Mouse (Mus musculus): ENCODE results near the gene Begain. TPM values are rescaled to one million over a fixed set of nuclear protein-coding genes. Genes with fewer than 3 reads are reported as not detected.

Gene Begain
- polyA plus RNA-seq, 1 experiment from 2014 or later, result 16.8 TPM

DNA sequence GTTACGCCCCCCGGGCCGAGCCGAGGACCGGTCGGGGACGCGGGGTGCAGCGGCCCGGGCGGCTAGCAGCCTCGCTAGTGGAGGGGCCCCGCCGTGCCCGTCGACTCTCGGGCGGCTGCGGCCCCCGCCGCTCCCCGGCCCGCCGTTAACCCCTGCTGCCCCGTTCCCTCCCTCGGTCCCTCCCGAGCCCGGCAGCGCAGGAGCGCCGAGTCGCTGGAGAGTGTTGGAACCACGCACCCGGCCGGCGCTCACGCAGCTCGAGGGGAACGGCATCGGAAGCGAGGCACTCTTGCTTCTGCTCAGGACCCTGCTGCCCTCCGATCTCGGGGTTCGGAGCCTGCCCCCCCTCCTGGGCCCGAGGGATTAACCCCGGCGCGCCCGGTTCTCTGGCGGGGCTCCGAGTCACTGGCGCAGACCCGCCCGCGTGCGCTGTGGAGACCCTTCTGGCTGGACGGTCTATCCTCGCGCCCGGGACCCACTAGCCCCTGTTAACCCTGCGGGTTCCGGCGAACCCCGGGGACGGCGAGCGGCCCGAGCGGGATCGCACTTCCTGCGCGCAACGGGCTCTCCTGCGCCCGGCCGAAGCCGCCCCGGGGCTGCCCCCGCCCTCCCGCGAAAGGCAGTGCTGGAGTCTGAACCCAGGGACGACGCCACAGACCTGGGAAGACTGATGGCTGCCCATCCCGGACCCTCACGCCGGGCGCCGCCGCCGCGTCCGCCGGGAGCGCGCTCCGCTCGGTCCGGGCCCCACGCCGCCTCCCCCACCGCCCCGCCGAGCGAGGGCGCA is 14.8 kb downstream of the Begain start:
- 2% methylated on average over 98 of the region's 105 CpGs for WGBS
- Histone ChIP-seq H3K36me3 (no peaks in the 10 kb centered on the region), H3K27ac (replicated peaks) (no peak overlapping the region), H3K4me1 (peaks cover 24% of the 10 kb centered on the region), H3K4me3 (replicated peaks) (peak overlapping the region; percentile 51), H3K4me2 (replicated peaks) (peak overlapping the region; percentile 96), H3K9ac (peak overlapping the region; percentile 43), H3K27me3 (peaks cover 78% of the 10 kb centered on the region), H3K9me3 (replicated peaks) (no peaks in the 10 kb centered on the region)
- no peak for ATAC-seq (ENCODE audit: insufficient number of reproducible peaks, low FRiP score, low TSS enrichment, low read depth)

DNA sequence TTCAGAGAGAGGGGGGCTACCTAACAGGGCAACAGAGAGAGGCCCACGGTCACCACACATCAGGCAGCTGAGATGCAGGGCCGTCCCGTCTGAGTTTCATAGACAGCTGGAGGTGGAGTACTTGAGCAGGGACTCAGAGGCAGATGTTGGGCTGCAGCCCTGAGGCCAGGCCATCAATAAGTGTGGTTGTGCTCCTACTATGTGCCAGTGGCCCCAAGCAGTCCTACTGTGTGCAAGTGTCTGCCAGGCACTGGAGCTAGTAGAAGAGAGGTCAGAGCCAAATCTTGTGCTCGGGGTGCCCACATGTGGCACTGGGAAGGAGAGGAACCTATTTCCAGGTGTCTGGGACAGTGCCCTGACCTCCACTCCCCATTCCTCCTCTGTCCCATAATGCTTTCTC is 18.1 kb downstream of the Begain start:
- no peak for ATAC-seq (ENCODE audit: insufficient number of reproducible peaks, low FRiP score, low TSS enrichment, low read depth)
- no peak overlapping the region for H3K4me2 ChIP-seq (replicated peaks)
- peaks cover 24% of the 10 kb centered on the region for H3K4me1 ChIP-seq
- WGBS, result 81% methylated on average over 4 of the region's 4 CpGs
- H3K27me3 ChIP-seq, result peaks cover 66% of the 10 kb centered on the region
- H3K9me3 ChIP-seq (replicated peaks), result no peaks in the 10 kb centered on the region
- H3K4me3 ChIP-seq (replicated peaks), result no peak overlapping the region
- H3K27ac ChIP-seq (replicated peaks), result no peak overlapping the region
- H3K36me3 ChIP-seq, result no peaks in the 10 kb centered on the region
- H3K9ac ChIP-seq, result no peak overlapping the region

DNA sequence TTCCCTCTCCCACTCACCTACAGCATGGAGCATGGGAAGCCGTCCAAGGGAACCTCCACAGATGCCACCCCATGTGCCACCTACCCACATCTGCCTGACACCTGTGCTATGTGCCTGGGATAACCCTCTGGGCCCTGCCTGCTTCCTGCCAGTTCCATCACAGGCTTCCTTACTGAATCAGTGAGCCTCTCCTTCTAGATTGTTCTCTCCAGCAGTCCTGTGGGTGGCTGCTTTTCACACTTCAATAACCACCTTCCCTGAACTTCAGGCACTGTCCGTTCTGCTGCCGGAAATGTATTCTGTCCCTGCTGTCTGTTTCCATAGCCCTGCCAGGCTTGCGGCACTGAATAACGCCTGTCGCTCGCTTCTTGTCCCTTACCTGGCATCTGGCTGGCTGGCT is 22.4 kb downstream of the Begain start:
- no peak for ATAC-seq (ENCODE audit: insufficient number of reproducible peaks, low FRiP score, low TSS enrichment, low read depth)
- no peak overlapping the region for H3K4me3 ChIP-seq (replicated peaks)
- no peak overlapping the region for H3K27ac ChIP-seq (replicated peaks)
- H3K27me3 ChIP-seq, result peaks cover 41% of the 10 kb centered on the region
- 78% methylated on average over 7 of the region's 7 CpGs for WGBS
- no peaks in the 10 kb centered on the region; the same call in 1 of the 2 replicates for H3K4me1 ChIP-seq
- H3K9me3 ChIP-seq (replicated peaks), result no peaks in the 10 kb centered on the region
- no peak overlapping the region for H3K9ac ChIP-seq
- H3K4me2 ChIP-seq (replicated peaks), result no peak overlapping the region
- H3K36me3 ChIP-seq, result no peaks in the 10 kb centered on the region

DNA sequence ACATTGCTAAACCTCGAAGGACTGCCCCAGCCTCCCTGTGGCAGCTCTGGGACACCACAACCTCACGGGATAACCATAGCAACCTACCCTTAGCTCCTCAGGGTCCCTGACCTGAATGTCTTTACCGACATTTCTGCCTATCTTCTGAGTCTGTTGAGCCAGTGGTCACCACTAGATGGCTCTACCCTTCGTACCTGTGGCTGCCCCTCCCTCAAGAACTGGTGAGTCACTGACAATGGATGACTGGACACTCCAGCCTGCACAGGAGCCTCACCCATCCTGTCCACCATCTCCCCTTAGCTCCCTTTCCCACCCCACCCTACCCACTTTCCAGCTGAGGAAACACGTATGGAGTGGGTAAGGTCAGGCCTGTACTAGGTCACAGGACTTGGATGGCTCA is 23.5 kb downstream of the Begain start:
- no peaks in the 10 kb centered on the region for H3K36me3 ChIP-seq
- no peak for ATAC-seq (ENCODE audit: insufficient number of reproducible peaks, low FRiP score, low TSS enrichment, low read depth)
- 19% methylated on average over 5 of the region's 5 CpGs for WGBS
- peaks cover 31% of the 10 kb centered on the region for H3K27me3 ChIP-seq
- H3K9me3 ChIP-seq (replicated peaks), result no peaks in the 10 kb centered on the region
- no peak overlapping the region for H3K27ac ChIP-seq (replicated peaks)
- peaks cover 3% of the 10 kb centered on the region; the same call in 1 of the 2 replicates for H3K4me1 ChIP-seq
- no peak overlapping the region for H3K4me2 ChIP-seq (replicated peaks)
- no peak overlapping the region for H3K4me3 ChIP-seq (replicated peaks)
- H3K9ac ChIP-seq, result no peak overlapping the region

DNA sequence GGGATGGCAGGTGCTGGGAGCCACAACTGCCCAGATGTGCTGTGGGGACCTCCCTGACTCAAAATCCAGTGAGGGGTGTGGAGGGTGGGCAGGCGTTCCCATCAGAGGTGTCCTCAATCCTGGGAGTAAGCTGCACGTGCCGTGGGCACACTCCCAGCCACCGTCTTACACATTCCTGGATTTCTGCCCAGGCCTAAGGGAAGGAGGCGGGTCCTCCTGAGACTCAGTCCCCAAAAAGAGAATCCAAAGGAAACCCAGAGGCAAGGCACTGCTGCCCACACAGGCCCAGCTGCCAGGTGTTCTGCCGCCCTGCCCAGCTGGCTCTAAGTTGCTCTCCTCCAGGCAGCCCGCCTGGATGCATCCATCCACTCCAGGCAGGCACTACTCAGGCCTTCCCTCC is 28.7 kb downstream of the Begain start:
- 37% methylated on average over 7 of the region's 7 CpGs for WGBS
- Histone ChIP-seq H3K4me1 (peaks cover 12% of the 10 kb centered on the region; the same call in 1 of the 2 replicates), H3K4me2 (replicated peaks) (no peak overlapping the region), H3K36me3 (no peaks in the 10 kb centered on the region), H3K27ac (replicated peaks) (no peak overlapping the region), H3K4me3 (replicated peaks) (no peak overlapping the region), H3K9ac (no peak overlapping the region), H3K27me3 (peaks cover 42% of the 10 kb centered on the region), H3K9me3 (replicated peaks) (no peaks in the 10 kb centered on the region)
- no peak for ATAC-seq (ENCODE audit: insufficient number of reproducible peaks, low FRiP score, low TSS enrichment, low read depth)

DNA sequence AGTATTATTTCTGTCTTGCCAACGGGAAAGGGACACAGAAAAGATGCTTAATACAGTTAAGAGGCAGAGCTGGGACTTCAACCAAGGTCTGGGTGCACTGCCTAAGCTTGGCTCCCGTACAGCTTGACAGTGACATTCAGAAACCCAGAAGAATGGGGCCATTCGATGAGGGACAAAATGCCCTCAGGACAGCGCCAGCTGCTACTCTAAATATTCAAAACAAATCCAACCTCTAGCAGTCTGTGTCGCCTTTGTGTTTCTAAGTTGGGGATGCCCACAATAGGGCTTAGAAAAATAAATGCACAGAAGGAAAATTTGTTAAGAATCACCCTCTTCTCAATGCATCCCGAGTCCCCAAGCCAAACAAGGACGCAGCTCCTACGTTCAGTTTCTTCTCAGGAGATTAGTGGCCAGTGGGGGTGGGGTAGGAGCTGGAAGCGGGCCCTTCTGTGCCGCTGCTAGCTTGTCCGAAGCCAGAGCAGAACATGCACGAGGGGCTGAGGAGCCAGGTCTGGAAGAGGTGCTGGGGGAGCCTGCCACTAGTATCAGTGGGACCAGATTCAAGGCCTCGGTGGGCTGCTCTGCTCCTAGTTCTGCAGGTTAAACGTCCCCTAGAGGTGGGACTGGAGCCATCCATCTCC is 29.7 kb downstream of the Begain start:
- Histone ChIP-seq H3K4me3 (replicated peaks) (no peak overlapping the region), H3K9ac (no peak overlapping the region), H3K27me3 (peaks cover 44% of the 10 kb centered on the region), H3K27ac (replicated peaks) (no peak overlapping the region), H3K4me2 (replicated peaks) (no peak overlapping the region), H3K4me1 (peaks cover 12% of the 10 kb centered on the region), H3K36me3 (0 out of 2 replicates have a peak, but pooled peaks cover 4% of the 10 kb centered on the region), H3K9me3 (replicated peaks) (no peaks in the 10 kb centered on the region)
- WGBS, result 31% methylated on average over 14 of the region's 14 CpGs
- no peak for ATAC-seq (ENCODE audit: insufficient number of reproducible peaks, low FRiP score, low TSS enrichment, low read depth)

DNA sequence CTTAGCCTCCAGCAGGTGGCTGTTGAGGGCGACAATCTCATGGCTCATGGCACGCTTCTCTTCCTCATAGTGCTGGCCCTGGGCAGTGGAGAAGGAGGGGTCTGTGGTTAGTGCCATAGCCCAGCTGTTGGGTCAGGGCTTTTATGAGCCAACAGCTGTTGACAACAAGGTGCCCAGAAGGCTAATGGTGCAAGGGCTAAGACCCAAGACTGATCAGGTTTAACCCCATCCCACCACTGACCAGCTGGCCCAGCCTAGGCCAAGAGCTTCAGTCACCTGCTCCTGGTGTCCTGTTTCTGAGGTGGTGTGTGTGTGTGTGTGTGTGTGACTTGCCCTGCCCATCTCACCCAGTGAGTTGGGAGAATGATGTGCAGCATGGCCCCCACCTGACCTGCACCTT is 31.0 kb downstream of the Begain start:
- Histone ChIP-seq H3K27ac (replicated peaks) (no peak overlapping the region), H3K4me2 (replicated peaks) (no peak overlapping the region), H3K27me3 (peaks cover 49% of the 10 kb centered on the region), H3K9ac (no peak overlapping the region), H3K36me3 (0 out of 2 replicates have a peak, but pooled peaks cover 4% of the 10 kb centered on the region), H3K9me3 (replicated peaks) (no peaks in the 10 kb centered on the region), H3K4me3 (replicated peaks) (no peak overlapping the region), H3K4me1 (peaks cover 17% of the 10 kb centered on the region)
- no peak for ATAC-seq (ENCODE audit: insufficient number of reproducible peaks, low FRiP score, low TSS enrichment, low read depth)
- WGBS, result 61% methylated on average over 2 of the region's 2 CpGs

DNA sequence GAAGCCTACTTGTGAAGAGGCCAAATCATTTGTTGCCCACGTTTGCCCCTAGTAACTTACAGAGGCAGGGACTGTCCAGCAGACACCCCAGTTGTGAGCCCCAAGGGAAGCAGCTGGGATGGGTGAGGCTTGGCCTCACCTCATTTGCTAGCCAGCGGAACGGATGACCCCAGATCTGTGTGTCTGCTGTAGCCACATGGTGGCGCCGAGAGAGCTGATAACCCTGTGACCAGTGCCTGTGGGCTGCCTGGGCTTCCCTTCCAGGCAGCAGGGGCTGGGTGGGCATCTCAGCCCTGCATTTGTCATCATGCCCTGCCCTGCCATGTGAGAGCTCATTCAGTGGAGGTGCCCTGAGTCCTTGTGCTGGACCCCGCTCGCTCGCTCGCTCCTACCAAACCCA is 44.2 kb downstream of the Begain start:
- H3K4me1 ChIP-seq, result no peaks in the 10 kb centered on the region; the same call in 1 of the 2 replicates
- H3K9ac ChIP-seq, result no peak overlapping the region
- no peak overlapping the region for H3K4me2 ChIP-seq (replicated peaks)
- peaks cover 5% of the 10 kb centered on the region; the same call in 1 of the 2 replicates for H3K36me3 ChIP-seq
- ATAC-seq (ENCODE audit: insufficient number of reproducible peaks, low FRiP score, low TSS enrichment, low read depth), result no peak
- no peaks in the 10 kb centered on the region for H3K9me3 ChIP-seq (replicated peaks)
- H3K27me3 ChIP-seq, result no peaks in the 10 kb centered on the region
- WGBS, result 63% methylated on average over 9 of the region's 9 CpGs
- no peak overlapping the region for H3K4me3 ChIP-seq (replicated peaks)
- H3K27ac ChIP-seq (replicated peaks), result no peak overlapping the region

DNA sequence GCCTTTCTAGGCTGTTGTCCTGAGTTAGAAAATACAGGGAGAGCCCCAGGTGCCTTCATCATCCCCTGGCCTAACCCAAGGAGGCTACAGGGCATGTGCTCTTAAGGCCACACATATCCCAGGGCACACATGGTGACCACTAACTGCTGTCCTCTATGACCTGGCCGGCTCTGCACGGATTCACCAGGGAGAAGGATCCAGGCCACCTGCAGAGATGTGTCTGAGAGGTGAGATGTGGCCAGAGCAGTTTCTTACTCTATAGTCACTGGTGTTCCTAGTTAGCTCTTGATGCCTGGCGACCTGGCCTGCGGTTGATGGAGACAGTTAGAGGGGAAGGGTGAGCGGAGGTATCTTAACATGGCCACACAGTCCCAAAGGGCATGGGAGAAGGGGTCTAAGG is 45.1 kb downstream of the Begain start:
- WGBS, result 86% methylated on average over 5 of the region's 5 CpGs
- Histone ChIP-seq H3K4me3 (replicated peaks) (no peak overlapping the region), H3K27me3 (no peaks in the 10 kb centered on the region), H3K4me2 (replicated peaks) (no peak overlapping the region), H3K4me1 (no peaks in the 10 kb centered on the region; the same call in 1 of the 2 replicates), H3K36me3 (peaks cover 5% of the 10 kb centered on the region; the same call in 1 of the 2 replicates), H3K9me3 (replicated peaks) (no peaks in the 10 kb centered on the region), H3K27ac (replicated peaks) (no peak overlapping the region), H3K9ac (no peak overlapping the region)
- ATAC-seq (ENCODE audit: insufficient number of reproducible peaks, low FRiP score, low TSS enrichment, low read depth), result no peak

DNA sequence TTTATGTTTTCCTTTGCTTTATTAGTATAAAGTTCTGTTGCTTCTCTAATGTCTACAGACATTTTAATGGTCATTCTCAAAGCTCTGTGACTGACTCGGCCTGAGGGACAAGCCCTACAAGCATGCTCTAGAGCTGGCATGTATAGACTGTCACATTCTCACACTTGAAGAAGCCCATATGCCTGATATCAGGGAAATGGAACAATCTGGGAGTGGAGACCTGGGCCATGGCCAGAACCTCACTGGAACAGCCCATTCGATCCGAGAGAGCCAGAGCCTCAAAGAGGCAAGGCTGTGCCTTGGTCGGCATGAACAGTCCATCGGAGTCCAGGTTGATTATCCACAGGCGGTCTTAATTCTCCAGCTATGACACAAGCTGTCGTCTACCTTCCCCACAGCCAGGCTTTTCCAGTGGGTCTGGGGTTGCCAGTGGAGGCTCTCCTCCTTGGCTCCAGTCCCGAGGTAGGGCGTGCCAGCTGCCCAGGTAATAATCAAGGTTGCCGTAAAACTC is 45.8 kb downstream of the Begain start:
- 72% methylated on average over 10 of the region's 10 CpGs for WGBS
- H3K4me1 ChIP-seq, result no peaks in the 10 kb centered on the region; the same call in 1 of the 2 replicates
- peaks cover 5% of the 10 kb centered on the region; the same call in 1 of the 2 replicates for H3K36me3 ChIP-seq
- H3K27me3 ChIP-seq, result no peaks in the 10 kb centered on the region
- no peak for ATAC-seq (ENCODE audit: insufficient number of reproducible peaks, low FRiP score, low TSS enrichment, low read depth)
- H3K4me2 ChIP-seq (replicated peaks), result no peak overlapping the region
- no peak overlapping the region for H3K27ac ChIP-seq (replicated peaks)
- H3K9me3 ChIP-seq (replicated peaks), result no peaks in the 10 kb centered on the region
- H3K9ac ChIP-seq, result no peak overlapping the region
- no peak overlapping the region for H3K4me3 ChIP-seq (replicated peaks)

DNA sequence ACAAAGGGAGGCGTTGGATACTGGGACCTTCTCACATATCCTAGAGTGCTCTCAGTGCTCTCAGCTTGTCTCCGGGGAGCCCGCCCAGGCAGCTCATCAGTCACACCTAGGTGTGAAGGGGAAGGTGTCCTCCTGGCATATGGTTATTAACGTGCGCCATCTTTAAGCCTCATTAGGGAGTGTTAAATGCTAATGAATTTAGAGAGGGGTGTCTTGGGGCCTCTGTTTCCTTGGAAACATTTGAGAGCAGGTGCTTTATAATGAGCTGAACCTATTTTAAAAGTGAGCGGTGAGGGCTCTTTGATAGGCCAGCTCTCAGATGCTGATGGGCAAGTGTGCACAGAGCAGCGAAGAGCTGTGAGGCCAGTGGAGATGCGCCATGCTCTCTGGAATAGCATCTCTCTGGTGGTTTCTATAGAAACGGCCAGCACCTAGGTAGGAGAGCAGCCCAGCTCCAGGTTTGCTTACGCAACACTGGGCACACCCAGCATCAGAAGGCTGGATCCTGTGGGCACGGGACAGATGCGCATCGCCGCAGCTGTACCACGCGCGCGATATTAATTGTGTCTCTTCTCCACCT is 57.9 kb downstream of the Begain start:
- H3K4me2 ChIP-seq (replicated peaks), result no peak overlapping the region
- no peaks in the 10 kb centered on the region for H3K4me1 ChIP-seq
- no peak overlapping the region for H3K9ac ChIP-seq
- no peaks in the 10 kb centered on the region for H3K9me3 ChIP-seq (replicated peaks)
- H3K36me3 ChIP-seq, result no peaks in the 10 kb centered on the region
- 89% methylated on average over 18 of the region's 18 CpGs for WGBS
- no peak overlapping the region for H3K27ac ChIP-seq (replicated peaks)
- H3K4me3 ChIP-seq (replicated peaks), result no peak overlapping the region
- H3K27me3 ChIP-seq, result no peaks in the 10 kb centered on the region
- ATAC-seq (ENCODE audit: insufficient number of reproducible peaks, low FRiP score, low TSS enrichment, low read depth), result peak; percentile 80

Data from embryonic facial prominence, embryonic 15.5 days (tissue).